Mouse (Mus musculus) kidney, postnatal 25 days (tissue): Measurements from ENCODE around the gene Eif4e2.

Experiments used
- DNase-seq, 2 experiments: peaks; one replicate each; pipeline ENCODE4 v3.0.0; 2021; ENCODE audit warnings: mixed read lengths in 2 of 2

Eif4e2 gene

GRCm38 (mm10) chr1:87264134-87265006 is 50.7 kb downstream of the Eif4e2 start, which contains the start of gene Efhd1:
Gene Efhd1, plus strand, starts transcription at chr1:87264363.
- peak; percentile 75 to 82 for DNase-seq

- peak; percentile 41 to 66 for DNase-seq
Observed at GRCm38 (mm10) chr1:87265200-87265599, 51.5 kb downstream of the Eif4e2 start.

- DNase-seq = peak in 1 of 2 experiments; percentile 60
Observed at GRCm38 (mm10) chr1:87266296-87267090, 52.8 kb downstream of the Eif4e2 start.

- DNase-seq = no peak
Observed at GRCm38 (mm10) chr1:87270204-87270603, 56.5 kb downstream of the Eif4e2 start.

GRCm38 (mm10) chr1:87270641-87271467 is 57.1 kb downstream of the Eif4e2 start:
- DNase-seq = peak in 1 of 2 experiments; percentile 51

- no peak for DNase-seq
Observed at GRCm38 (mm10) chr1:87271596-87271995, 57.9 kb downstream of the Eif4e2 start.

- no peak for DNase-seq
Observed at GRCm38 (mm10) chr1:87272462-87272861, 58.7 kb downstream of the Eif4e2 start.

GRCm38 (mm10) chr1:87273514-87273942 is 59.8 kb downstream of the Eif4e2 start:
- DNase-seq = peak in 1 of 2 experiments; percentile 62

GRCm38 (mm10) chr1:87274134-87274533 is 60.4 kb downstream of the Eif4e2 start:
- DNase-seq = no peak

GRCm38 (mm10) chr1:87275151-87275550 is 61.4 kb downstream of the Eif4e2 start:
- peak; percentile 65 to 80 for DNase-seq

- no peak for DNase-seq
Observed at GRCm38 (mm10) chr1:87276056-87276455, 62.3 kb downstream of the Eif4e2 start.

- DNase-seq = no peak
Observed at GRCm38 (mm10) chr1:87280281-87280680, 66.6 kb downstream of the Eif4e2 start.

GRCm38 (mm10) chr1:87281599-87282412 is 68.1 kb downstream of the Eif4e2 start:
- no peak for DNase-seq

- DNase-seq = no peak
Observed at GRCm38 (mm10) chr1:87282413-87282788, 68.7 kb downstream of the Eif4e2 start.

GRCm38 (mm10) chr1:87283410-87283960 is 69.8 kb downstream of the Eif4e2 start:
- peak in 1 of 2 experiments; percentile 62 for DNase-seq

GRCm38 (mm10) chr1:87287105-87287504 is 73.4 kb downstream of the Eif4e2 start:
- no peak for DNase-seq
